Mouse (Mus musculus): ENCODE results near the gene Aqp7.
"Not testable (repeated sequence)": the region's sequence is repeated elsewhere in the genome, so short reads cannot be mapped to it uniquely, and the experiment has no call there.

The Aqp7 gene

GRCm38 (mm10) chr4:41047524-41048271 is at the start of gene Aqp7:
Gene Aqp7 (minus strand): TSS chr4:41048139.
- DNase-seq (ENCODE audit: low read depth, low spot score) = no peak

DNA sequence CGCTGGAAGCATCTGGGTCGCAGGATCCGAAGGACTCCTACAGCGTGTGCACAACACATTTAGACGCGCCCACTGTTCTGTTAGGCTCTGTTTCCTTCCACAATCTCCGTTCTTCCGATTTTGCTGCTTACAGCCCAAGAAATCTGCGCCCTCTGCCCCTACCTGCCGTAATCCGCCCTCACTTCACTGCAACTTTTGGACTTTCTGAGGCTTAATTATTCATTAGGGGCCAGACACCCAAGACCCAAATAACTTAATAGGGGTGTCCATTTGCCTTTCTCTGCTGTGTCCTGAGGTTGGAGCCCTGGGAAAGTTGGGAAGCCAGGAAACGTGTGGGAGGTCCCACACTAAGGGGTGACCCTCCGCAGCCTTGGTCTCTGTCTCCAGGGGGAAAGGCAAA is 49.4 kb upstream of the Aqp7 start:
- DNase-seq (ENCODE audit: low read depth, low spot score) = no peak

- no peak for DNase-seq (ENCODE audit: low read depth, low spot score)
These were observed 48.9 kb upstream of the Aqp7 start for GRCm38 (mm10) chr4:41096794-41097193.

GRCm38 (mm10) chr4:41096169-41096568 is 48.2 kb upstream of the Aqp7 start:
- no peak for DNase-seq (ENCODE audit: low read depth, low spot score)

GRCm38 (mm10) chr4:41094361-41094760 is 46.4 kb upstream of the Aqp7 start:
- no peak for DNase-seq (ENCODE audit: low read depth, low spot score)

DNA sequence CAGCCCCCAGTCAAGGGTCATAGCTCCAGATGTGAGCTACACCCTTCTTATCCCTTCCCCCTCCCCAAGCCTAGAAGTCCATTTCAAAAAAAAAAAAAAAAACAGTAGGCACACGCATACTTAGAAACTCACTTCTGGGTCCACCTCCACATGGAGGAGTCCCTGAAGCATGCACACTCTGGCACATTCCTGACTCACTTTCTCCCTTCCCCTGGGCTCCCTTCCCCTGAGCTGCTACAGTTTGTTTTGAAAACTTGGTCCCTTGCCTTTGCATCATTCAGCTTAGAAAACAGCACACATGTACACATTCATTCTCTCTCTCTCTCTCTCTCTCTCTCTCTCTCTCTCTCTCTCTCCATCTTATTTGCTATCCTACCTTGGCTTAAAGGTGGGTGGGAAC is 45.0 kb upstream of the Aqp7 start:
- no peak for DNase-seq (ENCODE audit: low read depth, low spot score)

DNA sequence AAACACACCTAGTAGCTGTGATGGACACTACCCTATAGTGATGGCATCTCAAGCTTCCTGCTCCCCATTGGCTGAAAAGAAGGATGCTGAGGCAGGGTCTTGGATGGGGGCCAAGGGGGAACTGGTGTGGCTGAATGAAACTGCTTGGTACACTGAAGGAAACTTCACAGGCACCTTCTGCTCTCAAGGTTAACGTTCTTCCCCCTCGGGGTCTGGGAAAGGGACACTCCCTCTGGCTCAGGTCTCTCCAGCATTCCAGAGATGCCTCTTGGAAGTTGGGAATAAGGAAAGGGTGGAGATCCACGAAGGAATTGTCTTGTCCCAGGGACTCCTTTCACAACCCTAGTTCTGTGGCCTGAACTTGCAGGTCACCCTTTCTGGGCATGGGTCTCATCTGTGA is 43.5 kb upstream of the Aqp7 start:
- DNase-seq (ENCODE audit: low read depth, low spot score) = no peak

DNA sequence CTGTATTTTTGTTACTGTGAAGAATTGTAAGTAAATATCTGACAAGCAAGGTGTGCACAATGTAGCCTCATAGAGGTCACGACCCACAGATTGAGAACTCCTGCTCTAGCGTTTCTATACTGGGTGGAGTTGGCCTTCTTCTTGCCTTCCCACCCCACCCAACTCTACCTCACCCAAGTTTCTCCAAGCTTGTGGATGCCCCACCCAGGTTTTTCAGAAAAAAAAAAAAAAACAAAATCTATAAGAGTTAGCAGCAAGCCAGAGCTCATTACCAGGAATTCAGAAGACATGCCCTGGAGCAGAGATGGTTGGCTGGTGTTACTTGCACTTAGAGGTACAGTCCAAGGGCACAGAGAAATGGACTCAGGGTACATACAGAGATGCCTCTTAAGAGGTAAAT is 41.8 kb upstream of the Aqp7 start:
- no peak for DNase-seq (ENCODE audit: low read depth, low spot score)

- no peak for DNase-seq (ENCODE audit: low read depth, low spot score)
These were observed 41.2 kb upstream of the Aqp7 start for GRCm38 (mm10) chr4:41089189-41089588.

DNA sequence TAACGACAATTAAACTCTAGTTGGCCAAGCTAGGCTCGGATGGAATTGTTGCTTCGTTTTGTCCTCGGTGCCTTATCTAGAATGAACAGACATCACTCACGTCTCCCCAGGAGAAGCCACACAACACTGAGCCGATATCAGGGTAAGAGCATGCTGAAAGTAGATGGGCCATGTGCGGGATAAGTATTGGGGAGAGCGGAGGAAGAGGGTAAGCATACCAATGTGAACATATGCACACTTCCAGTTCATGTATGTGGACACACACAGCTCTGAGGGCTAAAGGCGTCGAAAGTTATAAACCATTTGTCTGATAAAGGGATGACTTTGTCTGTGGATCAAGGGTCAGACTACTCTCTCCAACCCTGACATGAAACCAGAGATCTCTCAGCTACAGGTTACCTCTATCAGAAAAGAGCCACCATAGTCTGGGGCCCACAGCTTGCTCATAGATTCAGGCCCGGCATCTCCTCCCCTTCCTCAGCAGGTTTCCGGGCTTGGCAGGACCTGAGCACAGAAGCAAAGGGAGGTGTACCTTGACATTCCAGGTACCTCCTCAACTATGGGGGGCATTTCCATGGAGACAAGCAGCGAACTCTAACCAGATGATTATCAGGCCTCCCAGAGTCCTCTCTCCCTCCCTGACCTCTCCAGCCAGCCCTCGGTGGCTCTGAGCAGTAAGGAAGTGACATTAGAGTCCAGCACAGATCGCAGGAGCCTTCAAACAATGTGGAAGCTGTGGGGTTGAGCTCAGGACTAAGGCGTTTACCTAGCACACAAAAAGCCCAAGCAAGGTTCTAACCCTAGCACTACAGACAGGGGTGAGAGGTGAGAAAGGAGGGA is 39.7 kb upstream of the Aqp7 start:
- DNase-seq (ENCODE audit: low read depth, low spot score) = no peak

GRCm38 (mm10) chr4:41086947-41087346 is 39.0 kb upstream of the Aqp7 start:
- DNase-seq (ENCODE audit: low read depth, low spot score) = no peak

DNA sequence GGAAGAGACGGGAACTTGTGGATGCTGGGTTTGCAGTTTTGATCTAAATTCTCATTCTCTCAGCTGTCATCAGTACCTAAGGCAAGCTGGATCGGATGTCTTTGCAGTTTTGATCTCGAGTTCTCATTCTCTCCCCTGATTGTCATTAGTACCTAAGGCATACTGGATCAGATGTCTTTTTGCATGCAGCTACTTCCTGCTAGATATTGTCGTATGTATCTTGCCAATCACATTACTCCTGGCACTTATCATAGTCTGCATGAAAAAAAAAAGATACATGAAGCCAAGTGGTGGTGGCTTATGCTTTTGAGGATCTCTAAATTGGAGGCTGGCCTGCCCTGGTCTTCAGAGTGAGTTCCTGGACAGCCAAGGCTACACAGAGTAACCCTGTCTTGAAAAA is 36.9 kb upstream of the Aqp7 start:
- no peak for DNase-seq (ENCODE audit: low read depth, low spot score)

DNA sequence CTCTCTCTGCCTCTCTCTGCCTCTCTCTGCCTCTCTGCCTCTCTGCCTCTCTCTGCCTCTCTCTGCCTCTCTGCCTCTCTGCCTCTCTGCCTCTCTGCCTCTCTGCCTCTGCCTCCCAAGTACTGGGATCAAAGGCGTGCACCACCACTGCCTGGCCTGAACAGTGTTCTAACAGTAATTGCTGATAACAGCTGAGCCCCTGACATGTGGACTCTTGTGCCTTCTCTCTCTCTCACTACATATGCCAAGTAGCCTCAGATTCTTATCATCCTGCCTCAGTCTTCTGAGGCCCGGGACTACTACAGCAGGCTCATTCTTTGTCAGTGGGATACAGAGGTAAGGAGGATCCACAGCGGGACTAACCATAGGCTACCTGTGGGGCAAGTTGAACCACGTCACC is 34.9 kb upstream of the Aqp7 start:
- not testable (repeated sequence) for DNase-seq (ENCODE audit: low read depth, low spot score)

- DNase-seq (ENCODE audit: low read depth, low spot score) = no peak
These were observed 33.8 kb upstream of the Aqp7 start for GRCm38 (mm10) chr4:41081733-41082132.

DNA sequence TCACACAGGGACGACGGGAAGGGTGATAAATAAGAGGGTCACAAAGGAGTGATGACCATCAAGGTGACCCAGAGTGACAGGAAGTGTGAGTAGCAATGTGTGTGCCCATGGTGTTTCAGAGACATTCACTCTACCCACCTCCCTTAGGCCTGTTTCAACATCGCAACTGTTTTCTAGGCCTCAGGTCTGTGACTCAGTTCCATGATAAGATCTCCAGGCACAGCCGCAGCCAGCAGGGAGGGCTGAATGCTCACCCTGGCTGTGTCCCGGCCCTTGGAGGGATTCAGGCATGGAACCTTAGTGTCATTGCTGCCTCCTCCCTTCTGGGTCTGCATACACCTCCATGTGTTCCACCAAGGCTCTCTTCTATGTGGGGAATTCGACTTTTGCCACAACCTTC is 30.8 kb upstream of the Aqp7 start:
- no peak for DNase-seq (ENCODE audit: low read depth, low spot score)

GRCm38 (mm10) chr4:41074461-41074860 is 26.5 kb upstream of the Aqp7 start:
- DNase-seq (ENCODE audit: low read depth, low spot score) = no peak

- DNase-seq (ENCODE audit: low read depth, low spot score) = no peak
These were observed 25.3 kb upstream of the Aqp7 start for GRCm38 (mm10) chr4:41073008-41073817.

DNA sequence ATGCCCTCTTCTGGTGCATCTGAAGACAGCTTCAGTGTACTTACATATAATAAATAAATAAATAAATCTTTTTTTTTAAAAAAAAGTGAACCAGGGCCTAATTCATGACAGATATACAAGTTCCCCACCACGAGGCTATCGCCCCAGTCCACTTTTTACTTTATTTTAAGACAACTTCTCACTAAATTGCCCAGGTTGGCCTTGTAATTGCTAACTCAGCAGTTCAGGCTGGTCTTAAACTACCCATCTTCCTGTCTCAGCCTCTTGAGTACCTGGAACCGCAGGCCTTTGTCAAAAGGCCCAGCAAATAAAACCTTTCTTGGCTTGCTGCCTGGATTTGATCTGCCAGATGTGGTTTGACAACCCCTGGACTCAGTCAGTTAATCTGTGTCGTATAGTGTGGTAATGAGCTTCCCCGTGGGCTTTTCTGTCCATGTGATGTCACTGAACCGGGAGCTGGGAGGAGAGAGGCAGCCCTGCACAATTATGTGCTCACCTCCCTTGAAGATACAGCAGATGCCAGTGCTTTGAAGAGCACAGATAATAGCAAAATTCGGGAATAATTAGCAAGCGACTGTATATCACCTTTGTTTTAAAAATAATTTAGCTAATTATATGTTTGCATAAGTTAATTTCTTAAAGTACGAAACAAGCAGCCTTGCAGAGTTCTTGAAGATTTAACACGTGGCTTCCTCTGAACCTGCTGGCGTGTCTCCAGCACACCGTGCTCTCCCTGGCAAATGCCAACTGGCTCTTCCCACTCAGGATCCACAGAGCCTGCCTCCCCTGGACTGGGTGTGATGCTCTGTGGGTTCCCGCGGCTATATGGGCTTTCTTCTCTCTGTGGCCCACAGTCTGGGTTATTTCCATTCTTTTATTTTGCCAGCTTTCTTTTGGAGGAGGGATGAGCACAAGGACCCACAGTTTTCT is 23.8 kb upstream of the Aqp7 start:
- DNase-seq (ENCODE audit: low read depth, low spot score) = no peak

DNA sequence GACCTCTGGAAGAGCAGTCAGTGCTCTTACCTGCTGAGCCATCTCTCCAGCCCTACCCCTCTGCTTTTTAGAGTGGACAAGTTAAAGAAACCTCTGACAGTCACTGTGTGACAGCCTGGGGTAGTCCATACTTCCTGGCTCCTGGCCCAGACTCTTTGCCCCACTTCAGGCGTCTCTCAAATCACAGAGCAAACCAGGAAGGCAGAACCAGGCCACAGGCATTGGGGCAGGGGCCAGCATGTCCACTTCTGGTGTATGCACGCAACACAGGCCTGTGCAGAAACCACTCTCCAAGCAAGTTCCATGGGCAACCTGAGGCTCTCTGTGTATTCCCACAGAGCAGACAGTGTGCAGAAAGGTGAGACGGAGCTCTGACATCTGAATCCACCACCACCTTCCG is 17.3 kb upstream of the Aqp7 start:
- DNase-seq (ENCODE audit: low read depth, low spot score) = no peak

GRCm38 (mm10) chr4:41063894-41064673 is 16.1 kb upstream of the Aqp7 start:
- DNase-seq (ENCODE audit: low read depth, low spot score) = no peak

Data from WW6 (cell line).